Mouse (Mus musculus): Measurements from ENCODE around the gene Dnajc5.

Dnajc5 gene

GRCm38 (mm10) chr2:181511231-181511630 is 9.1 kb upstream of the Dnajc5 start:
- no peak for DNase-seq (ENCODE audit: low spot score in 2 of 2)

DNA sequence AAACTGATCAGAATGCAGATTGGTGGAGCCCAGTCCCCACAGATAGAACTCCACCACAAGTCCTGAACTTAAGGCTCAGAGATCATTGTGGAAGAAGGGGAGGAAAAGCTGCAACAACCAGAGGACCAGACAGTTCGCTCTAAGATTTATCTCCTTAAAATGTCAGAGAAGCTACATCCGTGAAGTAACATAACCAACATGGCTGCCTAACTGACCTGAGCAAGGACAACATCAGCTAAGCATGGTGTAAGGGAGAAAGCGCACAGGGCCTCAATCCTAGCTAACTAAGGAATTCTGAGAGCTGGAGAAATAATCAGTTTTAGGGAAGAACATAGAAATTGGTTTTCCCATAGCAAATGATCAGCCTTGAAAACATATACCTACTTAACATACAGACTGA is 1.1 kb upstream of the Dnajc5 start:
- DNase-seq (ENCODE audit: low spot score in 2 of 2): no peak

DNA sequence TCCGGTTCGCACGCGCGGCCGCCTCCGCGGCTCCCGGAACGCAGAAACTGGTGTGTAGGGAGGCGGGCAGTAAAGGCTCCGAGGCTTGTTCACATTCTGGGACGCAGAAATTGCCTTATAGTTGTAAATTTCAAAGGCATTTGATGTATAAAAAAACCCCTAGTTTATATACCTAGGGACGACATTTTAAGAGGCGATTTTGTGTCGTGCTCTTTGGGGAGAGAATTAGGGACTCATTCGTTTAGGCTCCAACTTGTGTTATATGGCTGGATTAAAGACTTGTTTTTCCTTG is 597 bp downstream of the Dnajc5 start:
- DNase-seq (ENCODE audit: low spot score in 2 of 2): no peak

DNA sequence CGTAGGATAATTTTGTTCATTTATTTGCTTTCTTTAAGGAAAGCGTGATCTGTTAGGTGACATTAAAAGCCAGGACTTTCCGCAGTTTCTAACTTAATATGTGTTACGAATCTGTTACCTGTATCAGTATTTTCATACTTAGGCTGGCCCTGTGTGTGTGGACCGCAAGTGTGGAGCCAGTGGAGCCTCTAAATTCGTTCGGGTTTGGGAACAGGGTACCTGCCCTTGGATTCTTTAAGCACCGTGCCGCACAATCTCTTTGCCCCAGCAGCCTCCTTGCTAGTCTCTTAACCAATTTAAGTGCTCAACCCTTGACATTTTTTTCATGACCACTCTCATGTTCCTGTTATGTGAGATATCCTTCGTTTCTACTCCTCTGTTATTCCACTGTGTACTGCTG is 1.2 kb downstream of the Dnajc5 start:
- no peak for DNase-seq (ENCODE audit: low spot score in 2 of 2)

DNA sequence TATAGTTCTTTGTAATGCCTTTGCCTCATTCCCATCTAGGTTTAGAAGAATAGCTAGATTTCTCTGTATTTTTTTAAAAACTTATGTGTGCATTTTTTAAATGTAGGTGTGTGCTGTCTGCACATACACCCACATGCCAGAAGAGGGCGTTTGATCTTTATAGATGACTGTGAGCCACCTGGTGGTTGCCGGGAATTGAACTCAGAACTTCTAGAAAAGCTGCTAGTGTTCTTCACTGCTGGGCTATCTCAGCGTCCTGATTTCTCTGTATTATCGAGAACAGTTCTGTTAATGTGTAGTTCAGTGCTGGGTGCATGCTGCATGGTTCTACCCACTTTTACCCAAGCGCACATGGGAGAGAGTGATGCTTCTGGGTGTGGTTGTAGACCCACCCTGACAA is 2.5 kb downstream of the Dnajc5 start:
- no peak for DNase-seq (ENCODE audit: low spot score in 2 of 2)

DNA sequence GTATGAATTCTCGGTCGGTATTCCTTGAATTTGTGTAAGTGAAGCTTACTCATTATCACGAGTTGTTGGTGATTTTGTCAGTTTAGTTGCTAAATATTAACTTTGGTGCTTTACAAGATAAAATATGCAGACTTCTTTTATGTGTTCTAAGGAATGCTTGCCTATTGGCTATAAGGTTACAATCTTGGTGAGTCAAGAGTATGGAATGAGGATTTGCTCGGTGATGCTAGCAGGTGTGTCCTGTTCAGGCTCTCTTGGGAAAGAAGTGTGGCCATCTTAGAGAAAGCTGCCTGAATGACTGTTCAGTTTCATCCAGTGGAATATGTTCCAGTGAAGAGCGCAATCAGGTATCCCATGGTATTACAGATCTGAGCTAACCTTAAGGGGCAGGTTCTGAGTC is 5.2 kb downstream of the Dnajc5 start:
- no peak for DNase-seq (ENCODE audit: low spot score in 2 of 2)

DNA sequence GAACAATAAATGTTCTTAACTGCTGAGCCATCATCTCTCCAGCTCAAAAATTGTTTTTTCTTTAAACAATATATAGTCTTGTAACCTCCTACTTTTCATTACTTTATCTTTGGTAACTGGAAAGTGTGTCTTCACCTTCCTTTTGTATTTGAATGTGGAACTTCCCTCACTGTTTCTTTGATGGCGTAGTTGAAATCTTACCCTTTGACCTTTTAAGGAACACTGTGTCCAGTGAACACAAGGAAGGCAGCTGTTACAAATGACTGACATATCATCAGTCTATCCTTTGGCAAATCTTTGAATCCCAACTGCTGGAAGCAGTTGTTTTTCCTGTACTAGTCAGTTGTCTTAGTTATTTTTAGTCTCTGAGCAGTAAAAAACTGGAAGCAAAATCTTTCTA is 8.8 kb downstream of the Dnajc5 start:
- DNase-seq (ENCODE audit: low spot score in 2 of 2): no peak

DNA sequence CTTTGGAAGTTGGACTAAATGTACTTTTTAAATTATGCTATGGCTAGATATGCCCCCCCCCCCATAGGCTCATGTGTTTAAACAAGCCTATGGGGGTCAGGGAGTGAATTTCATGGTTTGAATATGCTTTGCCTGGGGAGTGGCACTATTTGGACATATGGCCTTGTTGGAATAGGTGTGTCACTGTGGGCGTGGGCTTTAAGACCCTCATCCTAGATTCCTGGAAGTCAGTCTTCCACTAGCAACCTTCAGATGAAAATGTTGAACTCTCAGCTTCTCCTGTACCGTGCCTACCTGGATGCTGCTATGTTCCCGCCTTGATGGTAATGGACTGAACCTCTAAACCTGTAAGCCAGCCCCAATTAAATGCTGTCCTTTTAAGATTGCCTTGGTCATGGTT is 12.3 kb downstream of the Dnajc5 start:
- no peak for DNase-seq (ENCODE audit: low spot score in 2 of 2)

DNA sequence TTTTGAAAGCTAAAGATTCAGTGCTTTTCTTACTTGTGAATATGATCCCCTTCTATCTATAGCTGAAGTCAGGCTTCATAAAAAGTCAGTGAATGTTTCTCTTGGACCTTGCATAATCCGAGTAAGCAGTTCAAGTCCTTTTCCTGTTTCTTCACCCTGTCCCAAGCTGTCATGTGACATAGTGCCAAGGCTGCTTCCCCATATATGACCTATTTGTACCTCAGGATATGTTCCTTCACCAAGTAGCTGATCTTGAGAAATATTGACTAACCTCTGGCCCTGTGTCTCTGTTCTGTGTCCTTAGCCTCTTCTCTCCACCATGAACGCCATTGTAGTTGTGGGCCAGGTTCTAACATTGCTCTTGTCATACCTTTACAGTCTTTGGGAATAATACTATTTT is 16.1 kb downstream of the Dnajc5 start:
- DNase-seq (ENCODE audit: low spot score in 2 of 2): no peak

- peak; percentile 41 to 57 for DNase-seq (ENCODE audit: low spot score in 2 of 2)
Observed at GRCm38 (mm10) chr2:181537444-181538047, 17.3 kb downstream of the Dnajc5 start.

- DNase-seq (ENCODE audit: low spot score in 2 of 2): no peak
Observed at GRCm38 (mm10) chr2:181541761-181542380, 21.6 kb downstream of the Dnajc5 start.

DNA sequence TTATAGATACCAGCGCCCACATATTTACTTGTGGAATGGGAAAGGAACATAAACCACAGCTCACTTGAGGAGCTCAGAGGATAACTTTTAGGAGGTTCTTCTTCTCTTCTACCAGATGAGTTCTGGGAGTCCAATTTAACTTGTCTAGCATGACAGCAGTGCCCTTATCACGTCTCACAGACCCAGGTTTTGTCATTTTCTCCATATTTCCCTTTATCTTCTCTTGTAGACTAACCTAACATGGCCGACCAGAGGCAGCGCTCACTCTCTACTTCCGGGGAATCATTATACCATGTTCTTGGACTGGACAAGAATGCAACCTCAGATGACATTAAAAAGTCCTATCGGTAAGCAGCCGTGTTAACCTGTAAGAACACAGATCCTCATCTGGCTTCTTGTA is 25.9 kb downstream of the Dnajc5 start:
- DNase-seq (ENCODE audit: low spot score in 2 of 2): no peak

GRCm38 (mm10) chr2:181548227-181548626 is 27.9 kb downstream of the Dnajc5 start:
- DNase-seq (ENCODE audit: low spot score in 2 of 2): no peak

- no peak for DNase-seq (ENCODE audit: low spot score in 2 of 2)
Observed at GRCm38 (mm10) chr2:181548682-181549081, 28.4 kb downstream of the Dnajc5 start.

DNA sequence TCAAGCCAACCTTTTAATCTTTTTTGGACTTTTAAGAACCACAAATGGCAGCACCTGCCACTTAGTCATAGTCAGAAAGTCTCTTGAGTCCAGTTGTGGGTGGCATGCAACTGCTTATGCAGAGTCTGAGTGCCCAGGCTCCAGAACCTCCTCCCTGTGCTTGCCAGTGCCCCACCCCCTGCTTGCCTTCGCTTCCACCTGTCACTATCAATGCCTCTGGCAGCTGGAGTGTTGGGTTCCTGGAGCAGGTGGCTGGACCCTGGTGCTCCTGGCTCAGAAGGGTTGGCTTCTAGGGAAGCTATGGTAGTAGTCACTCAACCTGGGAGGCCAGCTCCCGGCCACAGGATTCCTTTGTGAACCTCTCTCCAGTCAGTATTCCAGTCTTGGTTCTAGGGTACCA is 29.9 kb downstream of the Dnajc5 start:
- DNase-seq (ENCODE audit: low spot score in 2 of 2): no peak

DNA sequence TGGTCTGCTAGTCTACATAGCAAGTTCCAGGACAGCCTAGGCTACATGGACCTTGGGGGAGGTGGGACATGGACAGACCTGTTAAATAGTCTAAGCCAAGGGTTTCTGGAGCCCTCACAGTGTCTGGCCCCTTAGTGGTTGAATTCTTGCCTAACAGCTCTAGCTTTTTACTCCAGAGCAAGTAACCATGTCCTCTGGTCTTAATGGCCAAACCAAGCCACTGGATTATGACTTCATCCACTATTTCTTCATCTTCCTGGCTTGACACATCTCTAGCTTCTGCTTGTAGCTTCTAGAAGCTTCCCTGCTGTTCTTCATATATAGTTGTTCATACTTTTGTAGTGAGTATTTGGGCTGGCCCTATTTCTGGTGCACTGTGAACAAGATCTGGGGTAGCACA is 33.5 kb downstream of the Dnajc5 start:
- DNase-seq (ENCODE audit: low spot score in 2 of 2): no peak

DNA sequence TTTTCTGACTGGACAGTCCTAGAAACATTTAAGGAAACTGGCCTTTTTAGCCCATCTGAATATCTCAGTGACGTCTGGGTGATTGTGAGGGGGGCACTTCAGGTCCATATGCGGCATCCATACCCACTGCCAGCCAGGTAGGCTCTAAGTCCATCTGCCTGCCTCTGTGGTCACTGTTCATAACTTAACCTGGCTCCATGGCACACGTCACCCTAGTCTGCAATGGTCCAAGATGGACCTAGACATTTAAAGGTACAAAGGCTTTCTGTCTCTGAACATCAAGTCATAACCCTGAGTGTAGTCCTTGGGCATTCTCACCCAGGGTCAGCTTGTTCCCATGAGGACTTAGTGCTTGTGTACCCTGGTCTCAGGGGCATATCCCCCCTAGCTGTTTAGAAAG is 47.1 kb downstream of the Dnajc5 start:
- no peak for DNase-seq (ENCODE audit: low spot score in 2 of 2)

DNA sequence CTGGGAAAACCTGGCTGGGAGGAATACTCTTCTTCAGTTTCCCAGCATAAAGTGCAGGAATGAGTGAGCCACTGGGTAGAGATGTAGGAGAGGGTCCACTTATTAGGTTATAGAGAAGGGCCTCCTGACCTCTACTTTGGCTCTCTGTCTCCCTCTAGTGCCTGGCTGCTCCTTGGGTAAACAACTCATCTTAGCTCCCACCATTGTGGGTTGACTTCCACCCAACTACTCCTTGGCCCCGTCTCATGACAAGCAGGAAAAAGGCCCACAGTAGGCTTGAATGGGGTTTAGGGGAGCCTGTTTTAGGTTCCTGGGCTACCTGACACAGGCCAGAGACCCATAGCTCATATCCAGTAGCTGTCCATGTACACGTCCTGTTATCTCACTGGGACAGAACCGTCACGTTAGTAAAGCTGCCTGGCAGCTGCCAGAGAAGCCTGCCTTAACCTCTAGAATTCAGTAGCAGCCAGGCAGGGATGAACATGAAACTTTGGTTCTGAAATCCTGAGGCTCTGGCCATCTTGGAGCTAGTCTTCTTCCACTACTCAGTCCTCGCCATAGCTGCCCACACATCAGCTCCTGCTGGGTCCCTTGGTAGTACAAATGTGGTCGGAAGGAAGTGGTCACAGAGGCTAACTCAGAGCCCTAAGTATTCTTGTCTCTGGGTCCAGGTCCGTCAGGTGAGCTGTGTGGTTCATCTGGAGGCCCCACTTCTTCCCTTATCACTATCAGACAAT is 48.2 kb downstream of the Dnajc5 start:
- DNase-seq (ENCODE audit: low spot score in 2 of 2): no peak

- no peak for DNase-seq (ENCODE audit: low spot score in 2 of 2)
Observed at GRCm38 (mm10) chr2:181569856-181570255, 49.6 kb downstream of the Dnajc5 start.

DNA sequence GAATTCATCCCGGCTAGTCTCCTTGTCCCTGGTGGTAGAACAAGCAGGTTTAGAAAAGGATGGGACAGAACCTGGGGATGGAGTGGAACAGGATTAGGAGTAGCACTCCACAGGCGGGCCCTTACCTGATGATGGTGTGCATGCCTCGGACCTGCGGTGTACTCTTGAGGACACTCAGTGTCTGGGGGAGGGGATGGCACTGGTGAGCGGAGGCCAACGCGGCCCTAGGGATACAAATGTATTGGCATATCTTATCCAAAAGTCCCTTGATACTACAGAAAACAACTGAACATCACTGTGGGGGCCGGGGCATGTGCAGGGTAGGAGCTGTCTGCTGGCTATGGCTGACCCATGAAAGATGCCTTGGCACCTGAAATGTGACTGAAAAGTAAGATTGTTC is 50.1 kb downstream of the Dnajc5 start:
- DNase-seq (ENCODE audit: low spot score in 2 of 2): no peak

GRCm38 (mm10) chr2:181570921-181571595 is 50.8 kb downstream of the Dnajc5 start:
- peak in 1 of 2 experiments; percentile 6 for DNase-seq (ENCODE audit: low spot score in 2 of 2)

DNA sequence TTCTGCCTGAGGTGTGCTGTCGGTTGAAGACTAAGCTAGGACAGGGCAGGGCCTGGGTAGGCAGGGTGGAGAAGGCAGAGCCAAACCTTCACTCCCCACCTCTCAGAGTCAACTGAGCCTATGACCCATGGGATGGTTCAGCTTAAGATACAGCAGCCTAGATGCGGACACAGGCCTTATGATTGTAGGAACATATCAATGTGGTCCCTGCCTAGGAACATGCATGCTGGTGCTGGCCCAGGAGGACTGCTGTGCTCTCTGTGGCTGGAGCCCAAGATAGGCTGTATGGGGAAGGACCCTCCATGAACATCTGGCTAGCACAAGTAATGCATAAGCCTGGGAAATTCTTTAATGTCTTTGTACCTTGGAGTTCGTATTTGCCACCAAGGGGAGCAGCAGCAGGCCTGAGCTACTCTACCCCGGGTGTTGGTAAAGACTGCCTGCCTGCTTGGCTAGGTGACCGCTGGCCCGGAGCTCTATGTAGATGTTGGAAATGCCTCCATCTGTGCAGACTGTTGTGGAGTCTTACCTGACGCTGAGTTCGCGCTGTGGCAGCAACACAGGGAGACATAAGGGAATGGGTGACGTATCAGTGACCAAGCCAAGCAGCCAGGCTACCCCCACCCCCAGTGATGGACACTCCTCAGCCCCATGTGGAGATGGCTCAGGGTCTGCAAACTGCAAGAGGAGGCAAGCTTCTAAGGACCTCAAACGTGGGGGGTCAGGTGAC is 51.8 kb downstream of the Dnajc5 start:
- DNase-seq (ENCODE audit: low spot score in 2 of 2): peak in 1 of 2 experiments; percentile 5
